Mouse (Mus musculus) layer of hippocampus, adult 18-20 months (tissue): ENCODE data around the gene Csf2rb2. TPM values are rescaled to one million over a fixed set of nuclear protein-coding genes. Genes with fewer than 3 reads are reported as not detected.
"Not testable (repeated sequence)": the region's sequence is repeated elsewhere in the genome, so short reads cannot be mapped to it uniquely, and the experiment has no call there.

Experiments used
- DNase-seq, 2 experiments: peaks; one replicate each; pipeline ENCODE4 v3.0.0; 2022; ENCODE audit warnings: low spot score in 2 of 2
- long read RNA-seq: library from polyadenylated mRNA; stranded (forward); transcript quantifications from one replicate; pipeline ENCODE4 v2.0.0, GENCODE M21; 2021
- total RNA-seq, 2 experiments: library from RNA; stranded (reverse); gene quantifications; 2 replicates each; pipeline ENCODE4 v1.2.3; 2021

Gene Csf2rb2
- 1 to 10 TPM; 1.6 to 1.9 TPM for total RNA-seq
- long read RNA-seq, partial matches to known transcripts, result 0 of 1 reads
- long read RNA-seq, other reads (novel, unspliced or antisense), result 1 of 1 reads

DNA sequence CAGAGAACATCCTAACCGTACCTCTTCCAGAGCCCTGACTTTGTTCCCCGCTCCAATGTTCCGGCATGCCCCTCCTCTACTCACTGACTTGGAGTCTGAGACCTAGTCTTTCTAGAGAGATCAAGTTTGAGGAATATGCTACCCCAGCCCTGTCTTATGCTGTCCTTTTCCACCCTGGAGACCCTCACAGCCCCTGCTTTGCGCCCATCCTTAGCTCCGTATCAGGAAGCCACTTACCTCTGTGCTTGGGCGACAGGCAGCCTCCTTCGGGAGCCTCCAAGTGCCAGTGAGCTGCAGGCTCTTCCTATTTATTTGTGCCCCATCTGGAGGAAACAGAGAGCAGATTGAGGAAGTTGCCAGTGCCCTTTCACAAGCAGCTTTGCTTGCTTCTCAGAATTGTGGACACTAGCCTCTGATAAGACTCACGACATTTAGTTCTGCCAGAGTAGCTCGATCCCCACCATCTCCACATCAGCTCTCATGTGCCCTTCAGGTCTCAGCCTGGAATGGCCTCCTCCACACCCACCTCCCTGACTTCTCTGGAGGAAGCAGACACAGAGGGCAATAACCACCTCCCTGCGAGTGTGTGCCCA, at the start of gene Csf2rb2:
TSS of gene Csf2rb2 (minus strand) at position 381 of the 593 bp plus-strand sequence.
- peak in 1 of 2 experiments; percentile 3 for DNase-seq

DNA sequence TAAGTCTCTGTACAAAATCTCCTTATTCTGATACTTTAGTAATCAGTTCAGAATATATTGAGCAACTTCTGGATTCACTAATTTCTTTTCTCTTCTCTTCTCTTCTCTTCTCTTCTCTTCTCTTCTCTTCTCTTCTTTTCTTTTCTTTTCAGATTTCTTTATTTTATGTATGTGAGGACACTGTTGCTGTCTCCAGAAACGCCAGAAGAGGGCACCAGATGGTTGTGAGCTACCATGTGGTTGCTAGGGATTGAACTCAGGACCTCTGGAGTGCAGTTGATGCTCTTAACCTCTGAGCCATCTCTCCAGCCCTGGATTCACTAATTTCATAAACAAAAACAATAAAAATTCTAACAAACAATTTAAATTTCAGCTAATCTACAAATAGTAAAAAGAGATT, 49.4 kb upstream of the Csf2rb2 start:
- peak in 1 of 2 experiments; percentile 81 for DNase-seq

DNA sequence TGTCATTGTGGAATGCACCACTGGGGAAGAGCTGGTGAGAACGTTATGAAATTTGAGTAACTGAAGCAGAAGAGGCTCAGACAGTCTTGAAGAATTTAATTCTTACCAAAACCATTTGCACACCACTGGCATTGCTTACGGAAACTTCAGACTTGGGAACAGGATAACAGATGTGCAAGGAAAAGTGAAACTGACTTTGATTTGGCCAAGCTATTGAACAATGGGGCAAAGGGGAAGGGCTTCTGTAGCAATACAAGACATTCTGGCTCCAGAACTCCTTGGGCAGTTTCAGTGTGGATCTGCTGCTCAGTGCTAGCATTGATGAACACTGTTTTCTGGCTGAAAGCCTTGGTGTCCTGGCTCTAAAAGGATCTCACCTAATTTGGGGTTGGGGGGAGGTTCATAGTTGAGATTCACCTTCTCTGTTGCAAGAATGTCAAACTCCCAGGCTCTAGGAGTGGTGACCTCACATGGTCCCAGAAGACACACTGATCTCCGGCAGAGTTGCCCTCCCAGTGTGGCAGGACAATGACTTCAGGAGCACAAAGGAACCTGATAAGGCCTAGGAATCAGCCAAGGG, 46.2 kb upstream of the Csf2rb2 start:
- DNase-seq, result no peak

DNA sequence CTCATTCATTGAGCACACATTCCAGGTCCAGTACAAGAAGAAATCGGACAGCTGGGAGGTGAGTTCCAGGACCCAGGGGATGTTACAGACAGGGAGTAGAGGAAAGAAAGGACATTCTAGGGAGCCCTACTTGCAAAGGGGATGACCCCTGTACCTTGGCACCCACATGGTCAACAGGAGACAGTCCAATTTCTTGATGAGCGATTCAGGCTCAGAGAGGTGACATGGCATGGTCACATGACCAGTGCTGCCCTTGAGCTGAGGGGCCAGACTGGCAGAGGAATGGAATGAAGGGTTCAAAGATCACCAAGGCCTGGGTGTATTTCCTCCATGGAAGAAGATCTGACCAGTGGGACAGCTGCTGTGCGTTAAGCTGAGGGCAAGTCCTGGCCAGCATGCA, 39.0 kb upstream of the Csf2rb2 start:
- DNase-seq, result no peak

DNA sequence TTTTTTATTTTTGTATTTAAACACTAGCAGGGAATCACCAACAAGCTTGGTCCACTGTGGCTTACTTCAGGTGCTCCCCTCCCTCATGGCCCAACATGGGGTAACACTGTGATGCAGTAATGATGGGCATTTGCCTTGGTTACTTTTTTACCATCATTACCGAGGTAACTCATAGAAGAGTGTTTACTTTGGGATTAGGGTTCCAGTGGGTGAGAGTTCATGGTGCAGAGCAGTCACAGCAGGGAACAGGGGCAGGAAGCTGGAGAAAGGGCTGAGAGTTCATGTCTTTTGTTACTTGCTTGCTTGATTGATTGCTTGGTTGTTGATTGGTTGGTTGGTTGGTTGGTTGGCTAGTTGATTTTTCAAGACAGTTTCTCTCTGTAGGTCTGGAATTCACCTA, 38.2 kb upstream of the Csf2rb2 start:
- DNase-seq, result no peak

DNA sequence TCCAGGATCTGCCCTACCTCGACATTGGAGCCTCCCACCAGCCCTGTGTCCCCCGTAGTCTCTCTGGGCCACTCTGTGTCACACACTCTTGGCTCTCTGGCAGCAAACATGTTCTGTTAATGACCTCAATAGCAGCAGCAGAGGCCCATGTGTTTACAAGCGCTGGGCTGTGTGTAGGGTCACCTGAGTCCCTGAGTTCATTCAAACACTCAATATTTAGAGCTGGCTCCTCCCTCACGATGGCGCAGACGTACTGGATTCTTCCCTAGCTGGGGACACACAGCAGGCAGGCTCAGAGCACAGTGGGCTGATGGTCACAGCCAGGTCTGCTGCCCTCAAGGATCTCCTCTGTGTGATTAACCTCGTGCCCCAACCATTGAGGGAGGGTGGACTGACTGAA, 35.4 kb upstream of the Csf2rb2 start:
- not testable (repeated sequence) for DNase-seq

DNA sequence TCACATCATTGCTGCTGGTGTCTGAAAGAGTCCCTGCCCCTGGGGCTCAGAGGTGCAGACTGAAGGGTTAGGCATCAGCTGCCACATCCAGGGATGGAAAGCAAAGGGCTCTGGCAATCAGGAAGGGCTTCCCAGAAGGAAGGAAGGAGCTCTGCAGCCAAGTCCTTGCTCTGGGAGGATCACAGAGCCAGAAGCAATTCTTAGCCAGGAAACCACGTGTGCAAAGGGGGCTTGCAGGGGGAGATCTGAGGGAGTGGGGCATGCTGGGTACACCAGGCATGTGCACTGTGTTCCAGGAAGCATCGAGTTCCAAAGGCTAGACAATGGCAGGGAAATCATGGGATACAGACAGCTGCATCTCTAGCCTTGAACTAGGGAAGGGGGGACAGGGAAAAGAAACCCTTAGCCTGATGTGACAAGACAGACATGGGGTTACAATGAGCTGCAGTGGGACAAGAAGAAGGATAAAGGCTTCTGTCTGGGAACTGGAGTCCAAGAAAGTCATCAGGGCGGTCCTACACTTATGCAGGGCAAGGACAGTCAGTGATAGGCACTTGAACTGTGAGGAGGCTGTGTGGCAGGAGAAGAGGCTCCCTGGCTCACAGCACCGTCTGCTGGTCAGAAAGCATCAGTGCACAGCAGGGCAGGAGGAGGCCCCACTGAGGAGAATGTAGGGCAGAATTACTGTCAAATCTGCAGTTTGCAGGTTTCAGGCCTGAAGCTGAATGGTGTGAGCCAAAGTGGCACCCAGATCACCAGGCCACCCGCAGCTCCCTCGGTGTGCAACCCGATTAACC, 34.3 kb upstream of the Csf2rb2 start:
- DNase-seq, result peak; percentile 58 to 68

DNA sequence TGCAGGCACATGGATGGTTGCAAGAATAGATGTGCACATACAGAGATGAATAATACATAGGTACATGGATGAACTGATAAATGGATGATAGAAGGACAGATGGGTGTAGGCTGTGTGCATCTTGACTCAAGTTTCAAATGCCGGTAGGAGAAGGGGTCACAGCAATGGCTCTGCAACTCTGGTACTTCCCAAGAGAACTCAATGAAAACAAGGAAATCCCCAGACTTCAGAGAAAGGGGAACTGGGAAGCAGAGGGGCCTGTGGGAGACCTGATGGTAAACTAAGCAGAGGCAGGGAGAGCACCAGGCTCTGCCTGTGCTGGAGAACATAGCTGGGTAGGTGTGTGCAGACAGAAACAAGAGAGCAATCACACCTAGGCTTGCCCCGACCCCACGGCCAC, 28.9 kb upstream of the Csf2rb2 start:
- no peak for DNase-seq

DNA sequence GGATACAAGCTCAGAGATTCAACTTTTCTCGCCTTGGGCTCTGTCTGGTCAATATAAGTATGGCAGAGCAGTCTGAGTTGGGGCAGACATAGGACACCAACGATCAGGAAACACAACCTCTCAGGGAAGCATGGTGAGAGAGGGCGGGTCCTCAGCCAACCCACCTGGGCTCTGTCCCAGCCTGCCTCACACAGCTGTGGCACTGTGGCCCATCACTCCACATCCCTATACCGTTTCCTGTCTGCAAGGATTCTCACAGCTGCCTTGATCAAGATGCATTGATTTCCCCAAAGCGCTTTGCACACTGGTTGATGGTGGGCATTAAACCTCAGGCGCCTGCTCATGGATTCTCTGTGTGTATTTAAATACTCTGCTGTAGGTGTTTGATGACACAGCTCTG, 27.5 kb upstream of the Csf2rb2 start:
- DNase-seq, result no peak

DNA sequence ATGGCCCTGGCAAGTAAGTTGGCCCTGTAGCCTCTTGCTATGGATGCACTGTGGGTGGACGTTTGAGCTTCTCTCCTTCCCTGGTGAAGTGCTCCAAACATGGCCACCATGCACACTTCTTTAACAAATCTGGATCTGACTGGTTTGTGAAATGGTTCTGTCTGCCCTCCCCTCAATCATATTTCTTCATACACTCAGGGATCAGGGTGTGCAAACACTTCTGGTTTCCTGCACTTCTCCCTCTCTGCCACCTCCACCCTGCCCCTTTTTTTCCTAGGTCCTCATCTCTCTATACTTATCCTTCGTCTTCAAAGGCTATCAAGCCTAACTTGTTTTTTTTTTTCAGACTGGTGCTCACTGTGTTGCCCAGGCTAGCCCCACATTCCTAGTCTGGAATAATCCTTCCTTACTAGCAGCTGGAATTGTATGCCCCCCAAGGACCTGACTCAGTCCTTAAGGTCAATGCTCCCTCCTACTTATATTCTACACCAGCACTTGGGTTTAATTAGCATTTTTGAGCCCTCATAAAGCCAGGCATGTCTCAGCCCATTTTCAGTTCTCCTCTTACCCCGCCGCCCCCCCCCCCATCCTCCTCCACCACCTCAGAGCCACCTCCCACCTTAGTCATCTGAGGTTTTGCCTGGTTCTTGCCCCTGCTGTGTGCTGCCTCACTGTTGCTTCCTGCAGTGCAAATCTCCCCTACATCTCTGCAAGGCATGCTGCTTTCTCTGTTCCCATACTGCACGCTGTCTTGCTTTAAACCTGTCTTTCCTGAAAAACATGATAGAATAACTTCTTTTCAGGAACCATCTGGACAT, 26.2 kb upstream of the Csf2rb2 start:
- no peak for DNase-seq

DNA sequence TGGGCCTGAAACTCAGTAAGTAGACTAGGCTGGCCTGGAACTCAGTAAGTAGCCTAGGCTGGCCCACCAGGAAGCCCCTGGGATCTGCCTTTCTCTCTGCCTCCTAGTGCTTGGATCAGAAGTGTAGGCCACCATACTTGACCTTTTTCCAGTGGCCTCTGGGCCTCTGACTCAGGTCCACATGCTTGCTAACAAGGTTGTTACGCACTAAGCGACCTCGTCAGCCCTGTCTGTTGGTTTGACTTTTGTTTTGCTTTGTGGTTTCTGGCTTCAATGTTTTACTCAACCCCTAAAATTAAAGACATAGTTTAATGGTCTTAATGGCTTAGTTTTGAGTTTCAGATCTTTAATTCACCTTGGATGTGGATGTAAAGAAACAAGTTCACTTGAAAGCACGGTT, 25.2 kb upstream of the Csf2rb2 start:
- no peak for DNase-seq

DNA sequence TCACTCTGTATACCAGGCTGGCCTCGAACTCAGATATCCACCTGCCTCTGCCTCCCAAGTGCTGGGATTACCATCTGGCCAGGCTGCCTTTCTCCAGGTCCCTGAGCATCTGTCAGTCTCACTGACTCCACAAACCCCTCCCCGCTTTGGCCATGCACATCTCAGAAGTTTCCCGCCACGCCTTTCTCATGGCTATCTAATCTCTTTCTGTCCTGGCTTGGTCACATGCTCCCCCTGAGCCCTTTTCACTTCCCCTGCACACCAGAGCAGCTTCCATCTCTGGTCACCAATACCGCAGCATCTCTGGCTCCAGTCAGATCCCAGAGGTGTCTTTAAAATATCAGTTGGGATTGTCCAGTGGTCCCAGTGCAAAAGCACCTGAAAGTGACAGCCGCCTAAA, 24.5 kb upstream of the Csf2rb2 start:
- DNase-seq, result not testable (repeated sequence)

DNA sequence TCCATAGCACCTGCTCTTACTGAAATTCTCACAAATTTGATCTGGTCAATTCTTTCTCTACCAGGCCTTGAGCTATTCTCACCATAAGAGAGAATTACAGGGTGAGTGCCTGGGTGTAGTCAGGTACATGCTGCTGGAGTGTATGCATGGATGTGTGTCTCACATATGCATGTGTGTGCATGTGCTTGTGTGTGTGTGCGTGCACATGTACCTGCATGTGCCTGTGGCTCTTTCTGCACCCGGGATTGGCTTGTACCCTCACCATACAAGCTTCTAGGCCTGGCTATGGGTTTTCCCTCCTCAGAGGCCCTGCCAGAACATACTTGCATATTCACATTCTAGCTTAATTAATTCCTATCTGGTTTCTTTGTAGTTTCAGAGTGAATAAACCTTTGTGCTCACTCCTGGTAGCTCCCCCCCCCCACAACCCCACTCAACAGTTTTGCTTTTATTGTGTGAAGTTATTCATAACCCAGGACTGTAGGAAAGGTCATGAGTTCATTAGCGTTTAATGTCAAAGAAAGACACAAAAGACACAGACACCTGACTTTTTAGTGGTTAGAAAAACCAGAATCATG, 23.1 kb upstream of the Csf2rb2 start:
- DNase-seq, result no peak

DNA sequence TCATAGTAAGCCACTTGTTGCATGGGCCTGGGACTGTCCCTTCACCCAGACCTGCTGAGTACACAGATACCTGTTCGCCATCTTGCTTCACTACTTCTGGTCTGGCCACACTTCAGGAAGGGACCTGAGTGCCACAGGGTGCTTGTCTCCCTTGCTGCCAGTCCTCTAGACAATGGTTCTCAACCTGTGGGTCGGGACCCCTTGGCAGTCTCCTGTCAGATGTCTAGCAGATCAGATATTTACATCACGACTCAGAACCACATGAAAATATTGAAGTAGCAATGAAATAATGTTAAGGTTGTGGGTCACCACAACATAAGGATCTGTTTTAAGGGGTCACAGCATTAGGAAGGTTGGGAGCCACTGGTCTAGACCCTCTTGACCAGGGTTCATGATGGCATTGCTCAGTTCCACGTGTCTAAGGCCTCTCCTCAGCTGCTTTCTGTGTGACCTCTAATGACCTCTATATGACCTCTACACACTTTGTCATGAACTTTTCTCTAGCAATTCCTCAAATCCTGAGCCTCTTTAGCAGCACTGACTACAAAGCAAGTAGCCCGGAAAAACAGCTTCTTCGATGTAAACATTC, 22.3 kb upstream of the Csf2rb2 start:
- not testable (repeated sequence) for DNase-seq

DNA sequence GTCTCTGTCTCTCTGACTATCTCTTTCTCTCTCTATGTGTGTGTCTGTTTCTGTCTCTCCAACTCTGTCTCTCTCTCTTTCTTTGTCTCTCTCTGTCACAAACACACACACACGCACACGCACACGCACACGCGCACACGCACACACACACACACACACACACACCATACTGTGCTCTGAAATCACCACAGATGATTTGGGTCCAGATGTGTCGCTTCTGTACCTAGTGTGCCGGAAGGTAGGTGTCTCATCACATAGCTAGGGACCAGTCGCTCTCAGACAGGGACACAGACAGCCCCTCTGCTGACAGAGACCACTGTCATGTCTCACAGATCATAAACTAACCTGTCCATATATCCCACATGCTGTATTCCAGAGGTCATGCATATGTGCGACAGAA, 21.2 kb upstream of the Csf2rb2 start:
- no peak for DNase-seq

DNA sequence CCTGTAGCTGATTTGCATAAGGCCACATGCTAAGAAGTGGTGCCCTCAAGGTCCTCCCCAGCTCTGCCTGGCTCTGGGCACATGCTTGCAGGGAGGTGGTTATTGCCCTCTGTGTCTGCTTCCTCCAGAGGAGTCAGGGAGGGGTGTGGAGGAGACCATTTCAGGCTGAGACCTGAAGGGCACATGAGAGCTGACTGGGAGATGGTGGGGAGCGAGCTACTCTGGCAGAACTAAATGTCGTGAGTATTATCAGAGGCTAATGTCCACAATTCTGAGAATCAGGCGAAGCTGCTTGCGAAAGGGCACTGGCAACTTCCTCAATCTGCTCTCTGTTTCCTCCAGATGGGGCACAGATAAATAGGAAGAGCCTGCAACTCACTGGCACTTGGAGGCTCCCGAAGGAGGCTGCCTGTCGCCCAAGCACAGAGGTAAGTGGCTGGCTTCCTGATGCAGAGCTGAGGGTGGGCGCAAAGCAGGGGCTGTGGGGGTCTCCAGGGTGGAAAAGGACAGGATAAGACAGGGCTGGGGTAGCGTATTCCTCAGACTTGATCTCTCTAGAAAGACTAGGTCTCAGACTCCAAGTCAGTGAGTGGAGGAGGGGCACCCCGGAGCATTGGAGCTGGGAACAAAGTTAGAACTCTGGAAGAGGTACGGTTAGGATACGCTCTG, 20.3 kb upstream of the Csf2rb2 start, which contains the start of gene Csf2rb:
TSS of gene Csf2rb (plus strand) at position 82 of the 669 bp plus-strand sequence.
- no peak for DNase-seq

DNA sequence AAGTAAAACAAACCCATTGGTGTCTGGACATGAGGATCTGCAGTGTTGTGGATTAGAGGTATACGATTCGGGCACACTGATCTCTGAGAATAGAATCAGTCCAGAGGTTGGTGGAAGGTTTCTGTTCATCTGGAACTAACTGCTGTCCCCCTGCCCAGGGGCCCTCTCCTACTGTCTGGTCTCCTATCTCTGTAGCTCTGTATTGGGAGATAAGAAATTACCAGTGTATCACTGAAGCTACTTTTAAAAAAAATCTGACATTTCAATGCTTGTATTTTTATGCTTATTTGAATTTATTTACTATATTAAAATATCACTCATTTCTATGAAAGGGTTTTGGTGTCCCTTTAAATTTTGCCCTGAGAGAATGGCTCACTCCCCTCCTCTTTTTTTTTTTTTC, 18.8 kb upstream of the Csf2rb2 start:
- DNase-seq, result no peak

DNA sequence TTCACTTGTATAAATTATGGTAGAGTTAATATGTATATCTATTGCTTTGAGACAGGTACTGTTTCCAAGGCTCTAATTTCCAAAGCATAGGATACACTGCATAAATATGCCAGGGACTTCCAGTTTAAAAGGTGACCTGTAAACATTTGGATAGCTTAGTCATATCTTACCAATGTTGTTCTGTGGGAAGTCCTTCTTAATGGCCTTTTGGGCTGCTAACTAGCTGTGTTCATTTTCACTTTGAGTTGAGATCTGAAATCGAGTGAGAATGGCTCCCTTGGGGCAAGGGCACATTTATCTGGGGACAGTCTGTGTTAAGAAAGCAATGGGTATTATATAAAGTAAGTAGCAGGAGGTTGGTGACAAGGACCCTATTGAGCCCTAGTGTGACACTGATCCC, 17.8 kb upstream of the Csf2rb2 start:
- no peak for DNase-seq

DNA sequence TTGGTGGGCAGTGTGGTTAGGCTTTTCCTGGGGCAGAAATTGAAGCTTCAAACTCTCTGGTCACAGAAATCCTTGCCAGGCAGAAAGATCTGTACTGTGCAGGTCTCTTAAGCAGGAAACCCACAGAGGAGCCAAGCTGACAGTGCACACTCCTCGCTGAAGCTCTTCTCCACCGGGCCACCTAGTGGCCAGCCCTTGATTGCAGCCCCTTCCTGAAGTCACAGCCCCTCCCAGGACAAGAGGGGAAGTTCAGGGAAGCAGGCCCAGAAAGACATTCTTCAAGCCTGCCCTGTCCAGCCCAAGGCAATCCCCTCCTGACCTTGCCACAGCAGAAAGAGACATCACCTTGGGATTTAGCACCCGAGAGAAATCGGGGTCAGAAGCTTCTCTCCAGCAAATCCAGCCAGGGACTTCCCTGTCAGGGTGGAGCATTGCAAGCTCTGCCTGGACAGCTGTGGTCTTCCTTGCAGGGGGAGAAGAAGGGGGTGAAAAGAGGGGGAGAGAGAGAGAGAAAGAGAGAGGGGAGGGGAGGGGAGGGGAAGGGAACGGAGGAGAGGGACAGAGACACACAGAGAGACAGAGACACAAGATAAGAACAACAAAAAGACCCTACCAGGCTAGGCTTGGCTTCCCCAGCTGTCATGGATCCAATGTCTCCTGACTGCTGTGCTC, 15.4 kb upstream of the Csf2rb2 start:
- peak; percentile 26 to 60 for DNase-seq
